Mouse (Mus musculus) lung, postnatal 0 days (tissue): ENCODE measurements at regions not wholly inside any gene's neighbourhood (a gene's known extent, or its start where the extent isn't known, plus 50 kb on each side); places are given as distances from the start of the nearest gene placed in this dataset.

Experiments used
- ATAC-seq: fragments of 200-750 bp; cut with Nextera tagmentation; 2 replicates; pipeline ENCODE4 v1.8.0; 2017; ENCODE audit warnings: moderate library complexity
- DNase-seq: peaks from one replicate; pipeline ENCODE4 v3.0.0-alpha.2; 2016; ENCODE audit warnings: low spot score
- H3K27ac ChIP-seq: fragments of 300-500 bp; sonication (generic); 2 replicates; pipeline ENCODE4 v1.5.1; 2014; ENCODE audit warnings: antibody characterized with exemption, mild to moderate bottlenecking, low read length, mixed read lengths
- H3K27me3 ChIP-seq: fragments of 300-500 bp; sonication (generic); replicated peaks from 2 replicates; pipeline ENCODE4 v1.6.1; 2014; ENCODE audit warnings: low read length, mixed read lengths; ENCODE audit not compliant: insufficient read depth
- H3K36me3 ChIP-seq: fragments of 300-500 bp; sonication (generic); 2 replicates; pipeline ENCODE4 v1.6.1; 2014; ENCODE audit warnings: low read length, mixed read lengths; ENCODE audit not compliant: insufficient read depth
- H3K4me1 ChIP-seq: fragments of 300-500 bp; sonication (generic); 2 replicates; pipeline ENCODE4 v1.6.1; 2014; ENCODE audit warnings: antibody characterized with exemption, low read depth, low read length, mixed read lengths; ENCODE audit not compliant: insufficient read depth
- H3K4me2 ChIP-seq: fragments of 300-500 bp; sonication (generic); replicated peaks from 2 replicates; pipeline ENCODE4 v1.6.1; 2014; ENCODE audit warnings: low read depth, mild to moderate bottlenecking, low read length, moderate library complexity, mixed read lengths
- H3K4me3 ChIP-seq: fragments of 300-500 bp; sonication (generic); 2 replicates; pipeline ENCODE4 v1.5.1; 2014; ENCODE audit warnings: low read depth, low read length
- H3K9ac ChIP-seq: fragments of 300-500 bp; sonication (generic); replicated peaks from 2 replicates; pipeline ENCODE4 v1.6.1; 2014; ENCODE audit warnings: low read depth, mild to moderate bottlenecking
- H3K9me3 ChIP-seq: fragments of 300-500 bp; sonication (generic); 2 replicates; pipeline ENCODE4 v1.6.1; 2016; ENCODE audit warnings: low read length, mixed read lengths
- CTCF ChIP-seq: IDR thresholded peaks from 2 replicates; pipeline ENCODE4 v1.5.1; 2016; ENCODE audit warnings: antibody characterized with exemption, mild to moderate bottlenecking
- EP300 ChIP-seq: IDR thresholded peaks from 2 replicates; pipeline ENCODE4 v1.6.1; 2016; ENCODE audit warnings: antibody characterized with exemption, mild to moderate bottlenecking, control low read depth
- WGBS: fragments of 180-500 bp; shearing (Covaris S2); extraction: QIAGEN DNeasy Blood & Tissue Kit; methylation state at CpG from one replicate; pipeline ENCODE4 v1.1.7; 2014; 5-methylcytosine and 5-hydroxymethylcytosine counted together

GRCm38 (mm10) chr9:93297332-93297731 is 755.3 kb downstream of the Plod2 start:
- WGBS = 71% methylated on average over 2 of the region's 2 CpGs
- Histone ChIP-seq H3K27ac (no peak overlapping the region), H3K36me3 (no peaks in the 10 kb centered on the region), H3K4me3 (no peak overlapping the region), H3K4me2 (no peak overlapping the region), H3K9ac (no peak overlapping the region), H3K9me3 (no peaks in the 10 kb centered on the region), H3K4me1 (no peaks in the 10 kb centered on the region), H3K27me3 (no peaks in the 10 kb centered on the region)
- ATAC-seq = no peak
- TF ChIP-seq EP300 (no peak), CTCF (no peak)
- no peak for DNase-seq

- Histone ChIP-seq H3K4me1 (no peaks in the 10 kb centered on the region), H3K36me3 (no peaks in the 10 kb centered on the region), H3K27ac (no peak overlapping the region), H3K4me3 (no peak overlapping the region), H3K4me2 (no peak overlapping the region), H3K9ac (no peak overlapping the region), H3K9me3 (no peaks in the 10 kb centered on the region), H3K27me3 (no peaks in the 10 kb centered on the region)
- TF ChIP-seq EP300 = no peak
- no peak for TF ChIP-seq CTCF
- ATAC-seq (no peak), DNase-seq (no peak)
- 53% methylated on average over 2 of the region's 2 CpGs for WGBS
These were observed 764.7 kb downstream of the Plod2 start for GRCm38 (mm10) chr9:93306753-93307152.

GRCm38 (mm10) chr9:93328997-93329682 is 787.1 kb downstream of the Plod2 start:
- no peak for ATAC-seq

More at GRCm38 (mm10) chr9:93328997-93329682, 787.1 kb downstream of the Plod2 start:
- TF ChIP-seq EP300 (no peak), CTCF (no peak)
- H3K4me1 ChIP-seq = no peaks in the 10 kb centered on the region
- no peak overlapping the region for H3K4me3 ChIP-seq
- no peak for DNase-seq
- H3K9me3 ChIP-seq = no peaks in the 10 kb centered on the region
- no peak overlapping the region for H3K9ac ChIP-seq
- H3K27ac ChIP-seq = no peak overlapping the region
- no peak overlapping the region for H3K4me2 ChIP-seq
- WGBS = 47% methylated on average over 2 of the region's 2 CpGs
- no peaks in the 10 kb centered on the region for H3K36me3 ChIP-seq
- H3K27me3 ChIP-seq = no peaks in the 10 kb centered on the region
